Mouse (Mus musculus) stomach, embryonic 15.5 days (tissue): Measurements from ENCODE around the gene Cdk18. TPM values are rescaled to one million over a fixed set of nuclear protein-coding genes. Genes with fewer than 3 reads are reported as not detected.
A peak's percentile ranks its signal among the peaks of the same experiment; 100 is the strongest.

Experiments used
- ATAC-seq: fragments of 200-750 bp; cut with Nextera tagmentation; 2 replicates; pipeline ENCODE4 v1.8.0; 2017; ENCODE audit warnings: low read depth, moderate number of reproducible peaks, moderate TSS enrichment; ENCODE audit not compliant: insufficient read depth, low FRiP score
- H3K27ac ChIP-seq: fragments of 300-500 bp; sonication (generic); 2 replicates; pipeline ENCODE4 v1.5.1; 2015; ENCODE audit warnings: mild to moderate bottlenecking, inconsistent platforms
- H3K27me3 ChIP-seq: fragments of 300-500 bp; sonication (generic); replicated peaks from 2 replicates; pipeline ENCODE4 v1.6.1; 2015; ENCODE audit warnings: inconsistent platforms
- H3K36me3 ChIP-seq: fragments of 300-500 bp; sonication (generic); 2 replicates; pipeline ENCODE4 v1.6.1; 2015; ENCODE audit warnings: inconsistent platforms
- H3K4me1 ChIP-seq: fragments of 300-500 bp; sonication (generic); 2 replicates; pipeline ENCODE4 v1.6.1; 2015; ENCODE audit warnings: inconsistent platforms
- H3K4me2 ChIP-seq: fragments of 300-500 bp; sonication (generic); 2 replicates; pipeline ENCODE4 v1.6.1; 2015; ENCODE audit warnings: mild to moderate bottlenecking, inconsistent platforms
- H3K4me3 ChIP-seq: fragments of 300-500 bp; sonication (generic); replicated peaks from 2 replicates; pipeline ENCODE4 v1.5.1; 2015; ENCODE audit warnings: inconsistent platforms
- H3K9ac ChIP-seq: fragments of 300-500 bp; sonication (generic); 2 replicates; pipeline ENCODE4 v1.6.1; 2015; ENCODE audit warnings: inconsistent platforms
- H3K9me3 ChIP-seq: fragments of 300-500 bp; sonication (generic); 2 replicates; pipeline ENCODE4 v1.6.1; 2016; ENCODE audit warnings: inconsistent platforms
- WGBS: fragments of 180-500 bp; shearing (Covaris S2); methylation state at CpG from one replicate; pipeline ENCODE4 v1.1.7; 2015; 5-methylcytosine and 5-hydroxymethylcytosine counted together
- polyA plus RNA-seq: library from polyadenylated mRNA; unstranded; fragments of >200 nt; fragmentation: Nextera tagmentation; extraction: Ambion mirVana; gene quantifications from 2 replicates; pipeline ENCODE4 v1.2.1, GENCODE M21; 2015

Cdk18 gene
- polyA plus RNA-seq, 1 experiment from 2014 or later = 7.2 TPM

DNA sequence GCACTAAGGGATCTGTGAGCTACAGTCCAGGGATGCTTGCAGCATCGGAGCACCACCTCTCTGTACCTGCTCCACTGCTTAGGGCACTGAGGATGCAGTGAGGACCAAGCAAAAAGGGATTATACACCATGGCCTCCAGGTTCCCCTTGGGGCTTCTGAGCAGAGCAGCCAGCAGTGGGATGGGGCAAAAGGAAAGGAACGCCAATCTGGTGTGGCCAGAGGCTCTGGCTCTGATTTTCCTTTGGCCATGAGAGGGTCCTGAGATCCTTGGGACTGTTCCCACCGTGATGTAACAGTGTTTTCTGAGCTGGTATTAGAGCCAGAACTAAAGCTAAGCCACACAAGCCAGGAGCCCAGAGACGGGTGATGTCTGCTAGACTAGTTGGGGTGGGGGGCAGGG lies 20.2 kb upstream of the Cdk18 start:
- H3K9me3 ChIP-seq = no peaks in the 10 kb centered on the region
- no peak overlapping the region for H3K4me3 ChIP-seq
- WGBS = 62% methylated on average over 4 of the region's 4 CpGs
- H3K27ac ChIP-seq = no peak overlapping the region
- H3K9ac ChIP-seq = no peak overlapping the region
- no peak for ATAC-seq
- H3K4me1 ChIP-seq = 0 out of 2 replicates have a peak, but pooled peaks cover 5% of the 10 kb centered on the region
- H3K27me3 ChIP-seq = peaks cover 17% of the 10 kb centered on the region
- H3K4me2 ChIP-seq = no peak overlapping the region
- H3K36me3 ChIP-seq = no peaks in the 10 kb centered on the region

DNA sequence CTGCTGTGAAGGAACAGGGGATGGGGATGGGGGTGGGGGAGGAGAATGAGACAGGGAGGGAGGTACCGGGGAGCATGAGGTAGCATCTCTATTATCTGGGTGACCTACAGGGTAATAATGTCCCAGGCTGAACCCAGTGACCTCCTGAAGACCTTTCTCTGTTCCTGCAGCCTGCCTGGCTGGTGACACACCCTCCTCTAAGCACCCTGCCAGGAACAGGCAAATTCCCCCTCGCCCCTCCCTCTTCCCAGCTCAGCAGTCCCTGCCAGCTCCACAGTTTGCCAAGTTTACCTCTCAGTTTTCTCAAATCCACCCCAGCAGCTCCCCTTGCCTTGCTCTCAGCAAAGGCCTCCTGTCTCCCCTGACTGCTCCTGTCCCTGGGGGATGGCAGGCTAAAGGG lies 19.3 kb upstream of the Cdk18 start:
- 31% methylated on average over 2 of the region's 2 CpGs for WGBS
- Histone ChIP-seq H3K9ac (no peak overlapping the region), H3K27me3 (peaks cover 17% of the 10 kb centered on the region), H3K27ac (no peak overlapping the region), H3K9me3 (no peaks in the 10 kb centered on the region), H3K4me1 (0 out of 2 replicates have a peak, but pooled peaks cover 5% of the 10 kb centered on the region), H3K36me3 (no peaks in the 10 kb centered on the region), H3K4me3 (no peak overlapping the region), H3K4me2 (no peak overlapping the region)
- ATAC-seq = no peak

DNA sequence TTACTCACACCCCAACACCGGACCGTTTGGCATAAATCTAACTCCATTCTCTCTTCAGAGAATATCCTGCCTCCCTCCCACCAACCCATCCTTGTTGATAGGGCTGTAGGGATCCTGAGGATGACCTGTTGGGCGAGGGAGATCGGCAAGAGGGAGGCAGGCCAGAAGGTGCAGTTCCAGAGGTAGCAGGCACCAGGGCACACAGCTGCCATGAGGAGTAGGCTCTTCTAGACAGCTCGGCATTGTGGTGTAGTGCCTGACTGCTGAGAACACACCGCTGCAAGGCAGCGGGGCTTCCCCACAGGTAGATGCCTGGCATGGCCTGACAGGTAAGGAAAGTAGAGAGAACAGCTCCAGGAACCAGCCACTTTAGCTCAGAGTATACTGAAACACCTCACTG lies 18.3 kb upstream of the Cdk18 start:
- Histone ChIP-seq H3K36me3 (no peaks in the 10 kb centered on the region), H3K9ac (no peak overlapping the region), H3K4me3 (no peak overlapping the region), H3K9me3 (no peaks in the 10 kb centered on the region), H3K27me3 (peaks cover 17% of the 10 kb centered on the region), H3K27ac (no peak overlapping the region), H3K4me2 (no peak overlapping the region; the same call in 1 of the 2 replicates), H3K4me1 (0 out of 2 replicates have a peak, but pooled peaks cover 5% of the 10 kb centered on the region)
- 31% methylated on average over 7 of the region's 7 CpGs for WGBS
- ATAC-seq = no peak

DNA sequence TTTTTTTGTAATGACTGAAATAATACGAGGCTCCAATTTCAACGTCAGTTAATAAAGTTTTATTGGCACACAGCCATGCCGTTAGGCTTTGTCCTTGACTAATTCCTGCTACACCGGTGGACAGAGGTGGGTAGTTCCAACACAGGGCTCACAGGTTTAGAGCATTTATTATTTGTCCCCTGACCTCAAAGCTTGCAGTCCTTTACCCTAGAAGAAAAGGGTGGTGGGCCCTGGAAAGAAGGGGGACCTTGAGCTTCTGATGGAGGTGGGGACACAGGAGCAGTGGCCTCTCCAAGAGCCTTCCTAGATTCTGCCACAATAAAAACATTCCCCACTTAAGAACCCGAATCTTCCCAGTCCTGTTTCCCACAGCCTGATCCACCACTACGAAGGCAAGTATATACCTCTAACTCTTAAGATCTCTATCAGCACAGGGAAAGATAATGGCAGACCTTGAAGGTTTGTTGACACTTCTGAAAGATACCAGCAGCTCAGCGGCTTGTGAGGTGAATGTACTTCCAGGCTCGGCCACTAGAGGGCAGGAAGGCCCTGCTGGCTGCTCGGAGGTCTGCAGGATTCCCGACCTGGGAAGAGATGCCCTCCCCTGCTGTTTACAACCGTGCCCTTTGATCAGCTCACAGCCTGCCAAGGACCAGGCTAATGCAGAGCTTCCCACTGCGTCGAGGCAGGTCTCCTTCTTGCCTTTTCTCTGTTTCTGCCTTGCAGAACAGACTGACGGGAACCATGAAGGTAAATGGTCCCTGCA lies 17.7 kb upstream of the Cdk18 start:
- WGBS = 21% methylated on average over 14 of the region's 14 CpGs
- Histone ChIP-seq H3K27ac (no peak overlapping the region), H3K27me3 (peaks cover 17% of the 10 kb centered on the region), H3K4me1 (0 out of 2 replicates have a peak, but pooled peaks cover 5% of the 10 kb centered on the region), H3K9ac (no peak overlapping the region), H3K9me3 (no peaks in the 10 kb centered on the region), H3K36me3 (no peaks in the 10 kb centered on the region), H3K4me3 (no peak overlapping the region), H3K4me2 (peak overlapping the region; percentile 26; the same call in 1 of the 2 replicates)
- ATAC-seq = peak; percentile 61

DNA sequence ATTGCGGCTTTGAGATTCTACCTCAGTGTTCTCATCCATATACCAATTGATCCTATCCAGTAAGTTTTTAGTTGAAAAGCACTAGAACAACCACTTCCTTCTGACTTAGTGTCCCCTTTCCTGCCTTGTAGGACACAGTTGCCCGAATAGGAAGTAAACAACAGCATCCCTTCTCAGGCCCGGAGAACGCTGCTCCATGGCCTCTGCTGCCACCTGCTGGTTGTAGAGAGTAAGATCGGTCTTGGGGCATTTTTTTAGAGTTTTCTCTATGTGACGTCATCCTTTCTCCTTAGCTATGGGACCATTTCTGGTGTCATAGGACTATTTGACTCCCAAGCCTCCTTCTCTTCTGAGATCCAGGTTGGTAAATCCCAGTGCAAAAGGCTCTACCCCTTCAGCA lies 16.3 kb upstream of the Cdk18 start:
- no peak for ATAC-seq
- WGBS = 14% methylated on average over 6 of the region's 6 CpGs
- Histone ChIP-seq H3K4me3 (no peak overlapping the region), H3K4me2 (no peak overlapping the region), H3K9me3 (no peaks in the 10 kb centered on the region), H3K4me1 (0 out of 2 replicates have a peak, but pooled peaks cover 10% of the 10 kb centered on the region), H3K27ac (no peak overlapping the region), H3K27me3 (peaks cover 17% of the 10 kb centered on the region), H3K36me3 (no peaks in the 10 kb centered on the region), H3K9ac (no peak overlapping the region)

DNA sequence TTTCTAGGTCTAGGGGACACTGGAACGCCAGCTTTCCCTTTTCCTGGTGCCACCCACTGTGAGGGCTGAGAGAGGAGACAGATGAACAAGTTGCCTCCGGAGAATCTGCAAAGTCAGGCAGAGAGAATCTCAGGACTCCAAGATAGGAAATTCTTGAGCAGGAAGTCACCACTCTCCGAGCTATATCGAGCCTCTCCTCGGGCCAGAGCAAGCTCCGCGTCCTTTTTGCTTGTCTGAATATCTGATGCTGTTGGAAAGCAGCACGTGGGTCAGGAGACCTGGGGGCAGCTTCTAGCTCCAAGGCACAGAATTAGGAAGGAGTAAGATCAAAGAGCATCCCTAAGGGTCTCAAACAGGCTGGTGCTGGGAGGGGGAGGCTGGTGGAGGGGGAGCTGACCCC lies 14.2 kb upstream of the Cdk18 start:
- no peak overlapping the region for H3K4me2 ChIP-seq
- no peak overlapping the region for H3K9ac ChIP-seq
- H3K4me1 ChIP-seq = 0 out of 2 replicates have a peak, but pooled peaks cover 6% of the 10 kb centered on the region
- H3K4me3 ChIP-seq = no peak overlapping the region
- H3K36me3 ChIP-seq = no peaks in the 10 kb centered on the region
- 47% methylated on average over 8 of the region's 8 CpGs for WGBS
- H3K27ac ChIP-seq = no peak overlapping the region
- ATAC-seq = no peak
- peaks cover 7% of the 10 kb centered on the region; the same call in 1 of the 2 replicates for H3K27me3 ChIP-seq
- no peaks in the 10 kb centered on the region for H3K9me3 ChIP-seq

DNA sequence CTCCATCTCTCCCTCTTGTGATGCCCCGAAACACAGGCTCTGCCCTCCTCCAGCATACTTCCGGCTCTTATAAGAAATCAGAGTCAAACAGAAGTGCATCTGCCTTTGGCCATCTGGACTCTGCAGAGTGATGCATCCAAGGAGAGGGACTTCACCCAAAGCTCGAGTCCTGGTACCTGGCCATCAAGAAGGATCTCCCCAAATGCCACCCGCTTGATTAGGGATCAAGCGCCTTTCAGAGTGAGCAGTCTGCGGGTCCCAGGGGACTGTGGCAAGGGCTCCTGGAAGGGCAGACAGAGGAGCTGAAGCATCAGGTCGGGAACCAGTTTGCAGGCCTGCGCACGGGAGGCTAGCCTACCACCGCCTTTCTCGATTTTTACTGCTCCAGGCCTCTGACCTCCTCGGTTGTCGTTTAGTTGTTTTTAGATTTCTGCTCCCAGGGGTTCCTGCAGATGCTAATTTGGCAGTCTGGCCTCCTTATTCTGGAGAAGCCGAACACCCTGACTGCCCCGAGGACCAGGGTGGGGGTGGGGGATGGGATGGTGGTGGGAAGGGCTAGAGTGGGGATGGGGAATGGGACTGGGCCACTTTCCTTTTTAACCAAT lies 13.7 kb upstream of the Cdk18 start:
- H3K4me3 ChIP-seq = no peak overlapping the region
- no peak overlapping the region for H3K27ac ChIP-seq
- no peak for ATAC-seq
- 64% methylated on average over 15 of the region's 15 CpGs for WGBS
- H3K9me3 ChIP-seq = no peaks in the 10 kb centered on the region
- H3K27me3 ChIP-seq = peaks cover 6% of the 10 kb centered on the region; the same call in 1 of the 2 replicates
- no peaks in the 10 kb centered on the region for H3K36me3 ChIP-seq
- no peak overlapping the region for H3K4me2 ChIP-seq
- no peak overlapping the region for H3K9ac ChIP-seq
- H3K4me1 ChIP-seq = 0 out of 2 replicates have a peak, but pooled peaks cover 6% of the 10 kb centered on the region

DNA sequence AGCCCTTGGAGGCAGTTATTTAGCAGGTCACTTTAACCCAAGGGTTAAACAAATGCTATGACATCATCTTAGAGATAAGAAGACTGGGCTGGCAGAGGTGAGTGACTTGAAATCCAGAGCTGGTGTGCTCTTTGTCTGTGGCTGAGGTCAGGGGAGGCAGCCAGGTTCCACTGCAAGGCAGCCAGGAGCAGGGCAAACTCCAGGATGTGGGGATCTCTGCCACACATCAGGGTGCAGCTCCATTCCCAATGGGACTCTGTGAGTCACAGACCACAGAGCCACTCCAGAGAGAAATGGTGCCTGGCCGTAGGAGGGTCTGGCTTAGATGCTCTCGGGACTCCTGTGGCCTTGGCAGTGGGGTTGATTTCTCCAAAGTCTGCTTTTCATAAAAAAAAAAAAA lies 12.4 kb upstream of the Cdk18 start:
- H3K4me1 ChIP-seq = 0 out of 2 replicates have a peak, but pooled peaks cover 6% of the 10 kb centered on the region
- H3K27me3 ChIP-seq = no peaks in the 10 kb centered on the region
- H3K4me2 ChIP-seq = no peak overlapping the region
- no peak overlapping the region for H3K4me3 ChIP-seq
- no peaks in the 10 kb centered on the region for H3K36me3 ChIP-seq
- 50% methylated on average over 2 of the region's 2 CpGs for WGBS
- no peak overlapping the region for H3K27ac ChIP-seq
- no peaks in the 10 kb centered on the region for H3K9me3 ChIP-seq
- no peak overlapping the region for H3K9ac ChIP-seq
- no peak for ATAC-seq

DNA sequence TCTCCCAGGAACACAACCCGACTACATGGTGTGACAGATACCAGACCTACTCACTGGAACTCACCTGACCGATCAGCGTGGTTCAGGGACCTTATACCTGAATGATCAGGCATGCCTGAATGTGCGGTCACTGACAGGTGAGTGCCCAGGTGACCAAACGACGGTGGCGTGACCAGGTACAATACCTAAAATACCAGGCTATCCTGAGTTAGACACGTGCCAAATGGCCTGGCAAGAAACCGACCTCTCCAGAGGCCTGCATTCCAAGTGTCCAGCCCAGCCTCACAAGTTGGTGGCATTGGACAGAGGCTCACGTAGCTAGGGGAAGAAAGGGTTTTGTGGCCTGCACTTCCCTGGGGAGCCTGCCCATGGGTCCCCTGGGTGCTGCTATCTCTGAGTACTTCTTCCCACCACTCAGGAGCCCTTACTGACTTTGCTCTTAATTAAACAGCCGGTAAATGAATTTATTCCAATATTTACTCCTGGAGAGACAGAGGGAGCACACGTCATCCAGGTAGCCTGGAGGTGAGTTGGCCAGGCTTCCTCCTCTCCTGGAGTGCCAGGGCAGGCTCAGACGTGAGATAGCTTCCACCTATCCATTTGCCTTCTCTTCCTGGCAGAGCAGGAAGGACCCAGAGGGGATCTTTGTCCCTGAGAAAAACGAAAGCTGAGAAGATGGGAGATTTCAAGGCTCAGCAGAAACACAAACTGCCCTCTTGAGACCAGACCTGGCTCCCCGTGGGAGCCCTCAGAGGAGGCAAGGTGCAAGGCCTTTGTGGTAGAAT lies 11.5 kb upstream of the Cdk18 start:
- H3K9me3 ChIP-seq = no peaks in the 10 kb centered on the region
- no peaks in the 10 kb centered on the region for H3K36me3 ChIP-seq
- no peak for ATAC-seq
- H3K4me3 ChIP-seq = no peak overlapping the region
- WGBS = 69% methylated on average over 15 of the region's 15 CpGs
- no peak overlapping the region for H3K27ac ChIP-seq
- H3K27me3 ChIP-seq = no peaks in the 10 kb centered on the region
- H3K4me1 ChIP-seq = 0 out of 2 replicates have a peak, but pooled peaks cover 6% of the 10 kb centered on the region
- H3K9ac ChIP-seq = no peak overlapping the region
- no peak overlapping the region for H3K4me2 ChIP-seq

DNA sequence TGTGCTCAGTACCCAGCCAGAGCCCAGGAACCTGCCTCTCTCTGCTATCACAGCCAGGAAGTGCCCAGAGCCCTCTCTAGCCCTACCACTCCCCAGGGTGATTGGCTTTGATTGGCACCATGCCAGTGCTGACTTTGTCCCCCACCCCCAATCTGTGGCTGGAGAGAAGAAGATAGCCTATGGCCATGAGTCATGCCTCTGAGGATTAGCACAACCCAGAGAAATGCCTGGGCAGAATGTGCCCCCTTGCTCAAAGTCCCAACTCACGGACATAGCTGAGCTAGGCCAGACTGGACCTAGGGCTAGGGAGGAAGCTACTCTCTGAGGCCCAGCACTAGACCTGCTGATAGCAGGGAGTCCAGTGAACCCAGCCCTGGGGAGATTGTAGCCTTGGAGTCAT lies 10.7 kb upstream of the Cdk18 start:
- H3K27ac ChIP-seq = 0 out of 2 replicates have a peak overlapping the region, but pooled peaks have one; percentile 1
- H3K27me3 ChIP-seq = no peaks in the 10 kb centered on the region
- H3K4me2 ChIP-seq = no peak overlapping the region
- H3K9me3 ChIP-seq = no peaks in the 10 kb centered on the region
- H3K4me1 ChIP-seq = 0 out of 2 replicates have a peak, but pooled peaks cover 6% of the 10 kb centered on the region
- peak; percentile 67 for ATAC-seq
- WGBS = 52% methylated on average over 1 of the region's 1 CpGs
- H3K36me3 ChIP-seq = no peaks in the 10 kb centered on the region
- H3K4me3 ChIP-seq = no peak overlapping the region
- H3K9ac ChIP-seq = no peak overlapping the region

DNA sequence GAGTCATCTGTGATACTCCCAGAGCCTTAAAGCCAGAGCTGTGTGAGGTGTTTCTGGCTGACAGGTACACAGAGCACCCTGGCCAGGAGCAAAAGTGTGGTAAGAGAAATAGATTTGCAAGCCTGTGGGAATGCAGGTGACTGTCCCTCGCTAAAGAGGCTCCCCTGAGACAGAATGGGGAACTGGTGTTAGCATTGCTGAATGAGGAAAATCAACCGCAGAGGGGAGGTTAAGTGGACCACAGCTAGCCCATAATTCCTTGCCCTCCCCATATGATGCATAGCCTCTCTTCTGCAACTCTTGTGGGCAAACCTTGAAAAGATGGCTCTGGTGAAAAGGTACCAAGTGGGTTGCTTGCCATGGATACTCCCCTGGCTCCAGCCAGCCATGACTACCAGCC lies 9.9 kb upstream of the Cdk18 start:
- 0 out of 2 replicates have a peak, but pooled peaks cover 6% of the 10 kb centered on the region for H3K4me1 ChIP-seq
- ATAC-seq = no peak
- no peak overlapping the region for H3K27ac ChIP-seq
- H3K9ac ChIP-seq = no peak overlapping the region
- H3K4me3 ChIP-seq = no peak overlapping the region
- no peak overlapping the region for H3K4me2 ChIP-seq
- H3K27me3 ChIP-seq = no peaks in the 10 kb centered on the region
- H3K9me3 ChIP-seq = no peaks in the 10 kb centered on the region
- 73% methylated on average over 2 of the region's 2 CpGs for WGBS
- H3K36me3 ChIP-seq = no peaks in the 10 kb centered on the region
